ENCODE assay signal across 28 mouse cellular contexts in genomic region chrX:151553356-151553755, GRCm38 (mm10). TPM values are rescaled to one million over a fixed set of nuclear protein-coding genes. Genes with fewer than 3 reads are reported as not detected.
DNase-seq lines count a peak whose midpoint lies in the region; ATAC-seq and TF ChIP-seq lines count a peak whose summit lies in the region.
"Had no signal": no experiment of that assay in that cellular context is flagged by ENCODE, and none has a peak within 500 bp of the region (broad histone marks: within the 10 kb centered on the region; RNA-seq: fewer than 3 reads in every experiment).

No protein-coding gene starts in this region.

- H3K27me3 ChIP-seq in MEL (ENCODE audit: control insufficient read depth in 1 of 2, insufficient read depth in 2 of 2, low read length in 2 of 2): no peaks in the 10 kb centered on the region
- H3K27me3 ChIP-seq in splenic B cell, adult 2 months (ENCODE audit: control insufficient read depth, insufficient read depth, low read length, poor library complexity, severe bottlenecking): no peaks in the 10 kb centered on the region
- H3K27me3 ChIP-seq: CH12.LX; embryonic facial prominence, embryonic 12.5 days; forebrain, embryonic 13.5 days; forebrain, embryonic 15.5 days had no signal

- H3K36me3 ChIP-seq in MEL (ENCODE audit: control insufficient read depth in 1 of 2, insufficient read depth in 2 of 2, low read length in 2 of 2): peaks cover 2 to 27% of the 10 kb centered on the region in 2 experiments; a peak in 3 of 4 replicates
- H3K36me3 ChIP-seq in splenic B cell, adult 2 months (ENCODE audit: control insufficient read depth, insufficient read depth, low read length, poor library complexity, severe bottlenecking): no peaks in the 10 kb centered on the region
- H3K36me3 ChIP-seq: embryonic facial prominence, embryonic 12.5 days had no signal

- no peaks in the 10 kb centered on the region for H3K4me1 ChIP-seq in MEL (ENCODE audit: control insufficient read depth in 1 of 2, insufficient read depth in 2 of 2, low read length in 2 of 2)
- H3K4me1 ChIP-seq: embryonic facial prominence, embryonic 10.5 days; embryonic facial prominence, embryonic 12.5 days; forebrain, embryonic 13.5 days; forebrain, embryonic 15.5 days had no signal

- peak; percentile 24 to 62; a peak in 2 of 4 replicates for TF ChIP-seq EP300 in MEL (IDR thresholded peaks at IDR 0.05; ENCODE audit: low read depth in 1 of 2, low read length in 2 of 2)

- no peaks in the 10 kb centered on the region for H3K79me2 ChIP-seq in MEL (ENCODE audit: control insufficient read depth, insufficient read depth, low read length, poor library complexity)

- no peaks in the 10 kb centered on the region for H3K9me3 ChIP-seq in MEL (replicated peaks; ENCODE audit: insufficient read depth, low read length)
- H3K9me3 ChIP-seq: embryonic facial prominence, embryonic 10.5 days; embryonic facial prominence, embryonic 12.5 days; forebrain, embryonic 13.5 days; forebrain, embryonic 15.5 days; G1E had no signal

- H3K27ac ChIP-seq in MEL (ENCODE audit: control insufficient read depth, low read depth, low read length): no peak overlapping the region
- H3K27ac ChIP-seq: embryonic facial prominence, embryonic 10.5 days; embryonic facial prominence, embryonic 12.5 days; forebrain, embryonic 13.5 days; forebrain, embryonic 15.5 days had no signal

- TF ChIP-seq RAD21 in MEL (IDR thresholded peaks at IDR 0.05; ENCODE audit: low read depth, low read length): no peak

- no peak overlapping the region for H3K9ac ChIP-seq in MEL (ENCODE audit: control insufficient read depth, low read depth, low read length, poor library complexity, severe bottlenecking)
- H3K9ac ChIP-seq: embryonic facial prominence, embryonic 12.5 days; forebrain, embryonic 13.5 days; forebrain, embryonic 15.5 days; forebrain, postnatal 0 days had no signal

- no peak for TF ChIP-seq POLR2A in MEL (IDR thresholded peaks at IDR 0.05; ENCODE audit: control insufficient read depth in 1 of 2, insufficient read depth in 1 of 2, low read depth in 1 of 2, low read length in 2 of 2, poor library complexity in 1 of 2)

- peak; percentile 52 for DNase-seq in MEL (ENCODE audit: low read depth, low spot score)
- peak; percentile 39 for DNase-seq in splenic B cell, adult 2 months (ENCODE audit: low read depth, low spot score)
- DNase-seq in retina, embryonic 14.5 days (ENCODE audit: low spot score): no peak
- DNase-seq in layer of hippocampus, postnatal 25 days (ENCODE audit: extremely low spot score in 1 of 2, low spot score in 1 of 2): no peak
- DNase-seq in spleen, postnatal 36 days (ENCODE audit: low spot score in 2 of 2): no peak
- DNase-seq: adrenal gland, adult 8-10 months; adrenal gland, postnatal 14 days; adrenal gland, postnatal 36 days; B cell, adult 2 months; cerebellum, adult 11 months; cerebellum, adult 18-20 months; cerebellum, adult 8-10 months; cerebellum, adult 9-11 months; cerebellum, postnatal 14 days; cerebellum, postnatal 36 days; forebrain, postnatal 0 days had no signal

- ATAC-seq in common myeloid progenitor, adult 5-6 weeks (replicated peaks; ENCODE audit: low read depth, poor library complexity, severe bottlenecking): peak; percentile 65
- ATAC-seq in megakaryocyte, adult 5-6 weeks (ENCODE audit: poor library complexity, severe bottlenecking): peak; percentile 82
- no peak for ATAC-seq in cerebellum, adult (ENCODE audit: insufficient number of reproducible peaks, low FRiP score, low TSS enrichment)
- ATAC-seq: activated CD4-positive, CD25-positive, alpha-beta regulatory T cell, adult 4 months; CD4-positive, CD25-positive, alpha-beta regulatory T cell, adult 4 months; forebrain, embryonic 13.5 days; forebrain, embryonic 15.5 days; forebrain, postnatal 0 days; Patski had no signal

- TF ChIP-seq CTCF in MEL (IDR thresholded peaks at IDR 0.05 in 2 of 3, conservative IDR thresholded peaks at IDR 0.05 in 1 of 3; ENCODE audit: control insufficient read depth in 1 of 3, insufficient read depth in 1 of 3, low read depth in 2 of 3, low read length in 3 of 3, poor library complexity in 1 of 3, severe bottlenecking in 1 of 3): no peak

- no peak overlapping the region for H3K4me3 ChIP-seq in MEL (ENCODE audit: control insufficient read depth in 1 of 2, insufficient read depth in 1 of 2, low read depth in 2 of 2, low read length in 2 of 2)
- H3K4me3 ChIP-seq: embryonic facial prominence, embryonic 10.5 days; embryonic facial prominence, embryonic 12.5 days; forebrain, embryonic 13.5 days; forebrain, embryonic 15.5 days had no signal

TF ChIP-seq in MEL, 35 proteins besides CTCF, POLR2A, EP300 and RAD21:
- TF ChIP-seq ZC3H11A (IDR thresholded peaks at IDR 0.05; ENCODE audit: low read depth, low read length) (no peak), GATA1 (IDR thresholded peaks at IDR 0.05; ENCODE audit: low read depth, low read length) (peak; percentile 32; the same call in 1 of the 2 replicates)

RNA-seq across cellular contexts. Expression of gene Phf8, which starts 32.9 kb away (rescaled TPM):
- total RNA-seq in MEL (2012; rRNA removed): 13.6 and 15.7 TPM in 2 replicates
- 100 to 1,000 TPM in 1 of 2 experiments, 10 to 100 TPM in 1; 31.8 to 132 TPM for polyA plus RNA-seq in MEL (2012; ENCODE audit: insufficient read depth in 1 of 2, insufficient read length in 2 of 2, low read depth in 1 of 2, low replicate concordance in 2 of 2, missing spikeins in 1 of 2)
- 16.4 and 30.8 TPM in 2 replicates for total RNA-seq in common myeloid progenitor, adult 5-6 weeks (2017)
- total RNA-seq in megakaryocyte, adult 5-6 weeks (2015): 42.6 and 45.3 TPM in 2 replicates
- 27.1 and 33.6 TPM in 2 replicates for total RNA-seq in megakaryocyte, adult 5-6 weeks (2017)
- total RNA-seq in layer of hippocampus, postnatal 25 days (2021): 10 to 100 TPM; 30.9 to 37.3 TPM

Comparison
In these comparisons a context has a peak if more than half of its experiments do, and no peak if none do; other contexts are left out.
1. DNase-seq: peak in MEL (single experiment) and splenic B cell, adult 2 months (single experiment); none in retina, embryonic 14.5 days (single experiment), layer of hippocampus, postnatal 25 days (0 of 2) and spleen, postnatal 36 days (0 of 2).